Mouse (Mus musculus) MEL (cell line): ENCODE measurements around the gene Trafd1. TPM values are rescaled to one million over a fixed set of nuclear protein-coding genes. Genes with fewer than 3 reads are reported as not detected.

Experiments used
- DNase-seq: peaks from one replicate; pipeline ENCODE4 v3.0.0; 2011; ENCODE audit warnings: low read depth, low spot score
- H3K27ac ChIP-seq: 2 replicates; pipeline ENCODE4 v1.5.1; 2012; ENCODE audit warnings: low read depth, mild to moderate bottlenecking, control low read depth, low read length, moderate library complexity; ENCODE audit not compliant: control insufficient read depth
- H3K27me3 ChIP-seq, 2 experiments: fragments of 150-350 bp in 1 of 2; sonication (generic) in 1 of 2; 2 replicates each; pipeline ENCODE4 v1.6.1; 2012; ENCODE audit warnings: low read length in 2 of 2, mild to moderate bottlenecking in 2 of 2, improper control_type of control experiment in 1 of 2, moderate library complexity in 1 of 2; ENCODE audit not compliant: insufficient read depth in 2 of 2, control insufficient read depth in 1 of 2
- H3K36me3 ChIP-seq, 2 experiments: 2 replicates each; pipeline ENCODE4 v1.6.1; 2012 to 2014; ENCODE audit warnings: low read length in 2 of 2, improper control_type of control experiment in 1 of 2, inconsistent platforms in 1 of 2, mild to moderate bottlenecking in 1 of 2; ENCODE audit not compliant: insufficient read depth in 2 of 2, control insufficient read depth in 1 of 2
- H3K4me1 ChIP-seq, 2 experiments: fragments of 150-350 bp in 1 of 2; sonication (generic) in 1 of 2; 2 replicates each; pipeline ENCODE4 v1.6.1; 2012; ENCODE audit warnings: low read length in 2 of 2, improper control_type of control experiment in 1 of 2, mild to moderate bottlenecking in 1 of 2; ENCODE audit not compliant: insufficient read depth in 2 of 2, control insufficient read depth in 1 of 2
- H3K4me3 ChIP-seq, 2 experiments: fragments of 150-350 bp in 1 of 2; sonication (generic) in 1 of 2; 2 replicates each; pipeline ENCODE4 v1.5.1; 2012; ENCODE audit warnings: low read depth in 2 of 2, low read length in 2 of 2, mild to moderate bottlenecking in 2 of 2, moderate library complexity in 2 of 2, control low read depth in 1 of 2, improper control_type of control experiment in 1 of 2; ENCODE audit not compliant: control insufficient read depth in 1 of 2, insufficient read depth in 1 of 2
- H3K79me2 ChIP-seq: 2 replicates; pipeline ENCODE4 v1.6.1; 2012; ENCODE audit warnings: mild to moderate bottlenecking, low read length, moderate library complexity; ENCODE audit not compliant: control insufficient read depth, poor library complexity, insufficient read depth
- H3K9ac ChIP-seq: 2 replicates; pipeline ENCODE4 v1.6.1; 2012; ENCODE audit warnings: low read depth, mild to moderate bottlenecking, control low read depth, low read length, moderate library complexity; ENCODE audit not compliant: control insufficient read depth, poor library complexity, severe bottlenecking
- H3K9me3 ChIP-seq: fragments of 150-350 bp; sonication (generic); replicated peaks from 2 replicates; pipeline ENCODE4 v1.6.1; 2012; ENCODE audit warnings: mild to moderate bottlenecking, low read length, improper control_type of control experiment, moderate library complexity; ENCODE audit not compliant: insufficient read depth
- ELF1 ChIP-seq: IDR thresholded peaks from 2 replicates; pipeline ENCODE4 v1.6.1; 2014; ENCODE audit warnings: low read depth, mild to moderate bottlenecking, inconsistent platforms, low read length, improper control_type of control experiment, moderate library complexity
- ETS1 ChIP-seq: IDR thresholded peaks from 2 replicates; pipeline ENCODE4 v1.6.1; 2012; ENCODE audit warnings: low read depth, mild to moderate bottlenecking, inconsistent platforms, low read length, improper control_type of control experiment, moderate library complexity
- GABPA ChIP-seq: IDR thresholded peaks from 2 replicates; pipeline ENCODE4 v1.6.1; 2012; ENCODE audit warnings: low read depth, mild to moderate bottlenecking, inconsistent platforms, low read length, improper control_type of control experiment, moderate library complexity
- JUND ChIP-seq: IDR thresholded peaks from 2 replicates; pipeline ENCODE4 v1.6.1; 2011; ENCODE audit warnings: low read depth, mild to moderate bottlenecking, improper control_type of control experiment, low read length
- MAFK ChIP-seq: IDR thresholded peaks from 2 replicates; pipeline ENCODE4 v1.6.1; 2011; ENCODE audit warnings: low read depth, mild to moderate bottlenecking, low read length, improper control_type of control experiment, borderline replicate concordance
- MAX ChIP-seq: IDR thresholded peaks from 2 replicates; pipeline ENCODE4 v1.6.1; 2011; ENCODE audit warnings: low read length, improper control_type of control experiment
- NELFE ChIP-seq: IDR thresholded peaks from 2 replicates; pipeline ENCODE4 v1.6.1; 2011; ENCODE audit warnings: low read depth, low read length, improper control_type of control experiment
- SIN3A ChIP-seq: IDR thresholded peaks from 2 replicates; pipeline ENCODE4 v1.6.1; 2012; ENCODE audit warnings: low read length, improper control_type of control experiment, inconsistent platforms
- SMC3 ChIP-seq: IDR thresholded peaks from 2 replicates; pipeline ENCODE4 v1.6.1; 2011; ENCODE audit warnings: low read depth, low read length, improper control_type of control experiment
- TAL1 ChIP-seq: IDR thresholded peaks from 2 replicates; pipeline ENCODE4 v1.6.1; 2012; ENCODE audit warnings: mild to moderate bottlenecking, inconsistent platforms, low read length, moderate library complexity, mixed read lengths
- TBP ChIP-seq: IDR thresholded peaks from 2 replicates; pipeline ENCODE4 v1.8.0; 2011; ENCODE audit warnings: low read depth, low read length, improper control_type of control experiment
- UBTF ChIP-seq: IDR thresholded peaks from 2 replicates; pipeline ENCODE4 v1.6.1; 2012; ENCODE audit warnings: low read depth, mild to moderate bottlenecking, inconsistent platforms, low read length, improper control_type of control experiment, moderate library complexity, borderline replicate concordance; ENCODE audit not compliant: insufficient read depth
- USF1 ChIP-seq: IDR thresholded peaks from 2 replicates; pipeline ENCODE4 v1.6.1; 2014; ENCODE audit warnings: low read depth, mild to moderate bottlenecking, inconsistent platforms, low read length, improper control_type of control experiment, moderate library complexity
- ZC3H11A ChIP-seq: IDR thresholded peaks from 2 replicates; pipeline ENCODE4 v1.6.1; 2012; ENCODE audit warnings: low read depth, mild to moderate bottlenecking, inconsistent platforms, low read length, improper control_type of control experiment
- ZNF384 ChIP-seq: IDR thresholded peaks from 2 replicates; pipeline ENCODE4 v1.6.1; 2012; ENCODE audit warnings: low read depth, mild to moderate bottlenecking, inconsistent platforms, low read length, improper control_type of control experiment
- polyA plus RNA-seq, 2 experiments: library from polyadenylated mRNA; stranded (reverse) in 1 of 2; unstranded in 1 of 2; fragments of >175 nt in 1 of 2; fragments of >200 nt in 1 of 2; gene quantifications; 2 replicates each; pipeline versions ENCODE4 v1.2.1 to v1.2.4; 2012; ENCODE audit warnings: low replicate concordance in 2 of 2, low read depth in 1 of 2; ENCODE audit not compliant: insufficient read length in 2 of 2, insufficient read depth in 1 of 2, missing spikeins in 1 of 2
- total RNA-seq: library from RNA; depleted of rRNA; stranded (reverse); fragments of 300-350 nt; gene quantifications from 2 replicates; pipeline ENCODE4 v1.2.3, GENCODE M21; 2012

Trafd1 gene
- total and polyA plus RNA-seq, 3 experiments, result 12.9 to 21.4 TPM; not detected in 1

DNA sequence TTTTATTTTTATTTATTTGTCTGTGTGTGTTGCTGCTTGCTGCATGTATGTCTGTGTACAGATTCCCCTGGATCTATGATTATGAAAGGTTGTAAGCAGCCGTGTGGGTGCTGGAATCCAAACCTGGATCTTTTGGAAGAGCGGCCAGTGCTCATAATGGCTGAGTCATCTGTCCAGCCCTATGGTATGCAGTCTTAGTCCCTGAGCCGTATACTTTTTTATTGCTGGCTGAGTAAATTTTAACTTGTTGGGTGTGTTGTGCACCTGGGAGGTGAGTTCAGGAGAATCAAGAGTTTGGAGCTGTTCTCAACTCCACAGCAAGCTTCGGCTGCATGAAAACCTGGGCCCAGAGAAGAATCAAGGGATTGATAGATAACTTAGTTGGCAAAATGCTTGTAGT lies 25.5 kb upstream of the Trafd1 start:
- H3K4me1 ChIP-seq, result no peaks in the 10 kb centered on the region
- no peak overlapping the region for H3K9ac ChIP-seq
- no peak for DNase-seq
- H3K36me3 ChIP-seq, result peaks cover 5 to 60% of the 10 kb centered on the region in 2 experiments; a peak in 3 of 4 replicates
- H3K27me3 ChIP-seq, result no peaks in the 10 kb centered on the region
- H3K27ac ChIP-seq, result no peak overlapping the region
- no peaks in the 10 kb centered on the region for H3K9me3 ChIP-seq
- peaks cover 34% of the 10 kb centered on the region for H3K79me2 ChIP-seq
- TF ChIP-seq ELF1 (no peak), TAL1 (no peak), TBP (no peak), UBTF (no peak), SIN3A (no peak), JUND (no peak), GABPA (no peak), SMC3 (no peak), ZNF384 (no peak)
- H3K4me3 ChIP-seq, result no peak overlapping the region

DNA sequence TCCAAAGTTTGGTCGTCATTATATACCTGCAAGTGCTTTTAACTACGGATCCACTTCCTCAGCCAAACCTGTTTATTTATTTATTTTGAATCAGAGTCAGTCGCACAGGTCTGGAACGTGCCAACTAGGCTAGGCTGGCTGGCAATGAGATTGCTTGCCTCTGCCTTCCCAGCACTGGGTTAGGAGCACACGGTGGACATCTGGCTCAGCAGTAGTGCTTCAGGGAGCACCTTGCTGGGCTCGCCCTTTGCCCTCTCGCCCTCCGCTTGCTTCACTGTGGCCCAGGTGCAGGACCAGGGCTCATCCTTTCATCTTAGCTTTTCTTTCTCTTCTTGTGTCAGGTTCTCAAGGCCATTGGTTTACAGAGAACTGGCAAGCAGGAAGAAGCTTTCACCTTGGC lies 22.4 kb upstream of the Trafd1 start:
- TF ChIP-seq MAX, result no peak
- H3K9me3 ChIP-seq, result no peaks in the 10 kb centered on the region
- 0 out of 4 replicates have a peak, but pooled peaks cover 0 to 6% of the 10 kb centered on the region in 2 experiments for H3K4me1 ChIP-seq
- H3K9ac ChIP-seq, result no peak overlapping the region
- peaks cover 8 to 48% of the 10 kb centered on the region in 2 experiments for H3K36me3 ChIP-seq
- no peak overlapping the region for H3K4me3 ChIP-seq
- H3K79me2 ChIP-seq, result peaks cover 64% of the 10 kb centered on the region
- no peak for DNase-seq
- no peak overlapping the region for H3K27ac ChIP-seq
- no peaks in the 10 kb centered on the region for H3K27me3 ChIP-seq

DNA sequence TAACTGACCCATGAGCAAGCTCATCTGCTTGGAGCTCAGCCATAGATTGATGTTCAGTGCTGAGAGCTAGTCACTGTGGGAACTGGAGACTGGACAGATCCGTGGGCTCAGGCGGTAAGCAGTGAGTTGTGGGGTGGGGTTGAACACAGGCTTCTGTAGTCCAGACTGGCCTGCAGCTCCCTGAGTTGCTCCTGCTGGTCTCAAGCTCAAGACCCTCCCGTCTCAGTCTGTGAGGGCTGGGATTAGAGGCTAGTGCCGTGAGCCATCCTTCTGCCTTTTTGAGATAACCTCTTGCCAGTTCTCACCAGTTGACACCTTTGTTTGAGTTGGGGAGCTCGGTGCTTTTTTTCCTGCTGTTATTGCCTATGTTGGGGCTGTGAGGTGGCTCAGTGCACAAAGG lies 15.4 kb upstream of the Trafd1 start:
- no peak for TF ChIP-seq USF1
- TF ChIP-seq ETS1, result no peak
- TF ChIP-seq NELFE, result no peak
- no peak for TF ChIP-seq TBP
- no peak for TF ChIP-seq GABPA
- TF ChIP-seq MAFK, result no peak
- no peak for TF ChIP-seq ZC3H11A
- Histone ChIP-seq H3K9ac (no peak overlapping the region), H3K27ac (no peak overlapping the region), H3K4me1 (peaks cover 3 to 34% of the 10 kb centered on the region in 2 experiments), H3K4me3 (no peak overlapping the region), H3K9me3 (no peaks in the 10 kb centered on the region), H3K79me2 (peaks cover 82% of the 10 kb centered on the region), H3K36me3 (peaks cover 22 to 40% of the 10 kb centered on the region in 2 experiments), H3K27me3 (no peaks in the 10 kb centered on the region)
- DNase-seq, result no peak
